Mouse (Mus musculus) embryo, embryonic 10.5 days (tissue): ENCODE measurements around the gene Prex1.

Source experiments
- DNase-seq: peaks from one replicate; pipeline ENCODE4 v3.0.0-alpha.2; 2015; ENCODE audit warnings: low spot score

Gene Prex1

DNA sequence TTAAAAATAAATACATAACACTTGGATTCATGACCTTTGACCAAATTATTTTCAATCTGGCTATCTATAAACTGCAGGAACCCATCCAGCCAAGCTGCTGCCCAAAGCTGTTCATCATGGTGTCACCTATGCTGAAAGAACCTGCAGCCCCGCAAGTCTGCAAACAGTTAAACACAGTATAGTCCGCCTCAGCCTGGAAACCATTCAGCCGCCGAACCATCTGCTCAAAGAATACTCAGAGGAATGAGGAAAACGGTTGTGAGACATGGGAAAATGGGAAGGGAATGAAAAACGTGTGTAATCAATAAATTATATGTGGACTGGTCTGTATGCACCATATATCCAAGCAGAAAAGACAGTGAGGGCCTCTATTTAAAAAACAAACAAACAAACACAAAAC, 13.3 kb upstream of the Prex1 start:
- DNase-seq, result no peak

DNA sequence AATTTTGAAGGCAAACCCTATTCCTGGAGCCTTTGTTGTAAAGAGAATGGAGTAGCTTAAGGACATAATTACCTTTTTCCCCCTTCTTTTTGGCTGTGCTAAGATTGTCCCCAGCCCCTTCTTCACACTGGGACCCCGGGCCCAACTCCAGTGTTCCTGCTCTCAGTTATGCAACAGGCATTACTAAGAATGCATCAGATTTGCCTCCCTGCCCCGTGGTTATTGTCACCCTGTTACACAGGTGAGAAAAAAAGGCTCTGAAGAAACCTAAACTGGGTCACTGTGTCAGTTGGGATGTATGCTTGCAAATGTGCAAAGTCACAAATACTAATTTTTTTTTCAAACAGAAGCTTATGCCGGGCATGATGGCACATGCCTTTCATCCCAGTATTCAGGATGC, 6.8 kb upstream of the Prex1 start:
- DNase-seq, result no peak

DNA sequence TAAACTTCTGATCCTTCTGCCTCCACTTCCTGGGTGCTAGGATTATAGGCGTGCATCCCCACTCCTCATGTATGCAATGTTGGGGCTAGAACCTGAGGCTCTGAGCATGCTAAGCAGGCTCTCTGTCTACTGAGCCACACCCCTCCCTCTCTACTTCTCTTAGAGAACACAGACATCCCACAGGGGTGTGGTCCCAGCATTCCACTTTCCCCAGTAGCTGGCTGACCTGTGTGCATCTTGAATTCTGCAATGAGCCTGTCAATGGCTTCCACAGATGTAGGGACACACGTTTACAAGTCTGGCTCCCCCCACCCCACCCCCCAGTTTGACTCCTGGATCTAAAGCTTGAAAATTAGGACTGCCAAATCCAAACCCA, 6.3 kb upstream of the Prex1 start:
- no peak for DNase-seq

DNA sequence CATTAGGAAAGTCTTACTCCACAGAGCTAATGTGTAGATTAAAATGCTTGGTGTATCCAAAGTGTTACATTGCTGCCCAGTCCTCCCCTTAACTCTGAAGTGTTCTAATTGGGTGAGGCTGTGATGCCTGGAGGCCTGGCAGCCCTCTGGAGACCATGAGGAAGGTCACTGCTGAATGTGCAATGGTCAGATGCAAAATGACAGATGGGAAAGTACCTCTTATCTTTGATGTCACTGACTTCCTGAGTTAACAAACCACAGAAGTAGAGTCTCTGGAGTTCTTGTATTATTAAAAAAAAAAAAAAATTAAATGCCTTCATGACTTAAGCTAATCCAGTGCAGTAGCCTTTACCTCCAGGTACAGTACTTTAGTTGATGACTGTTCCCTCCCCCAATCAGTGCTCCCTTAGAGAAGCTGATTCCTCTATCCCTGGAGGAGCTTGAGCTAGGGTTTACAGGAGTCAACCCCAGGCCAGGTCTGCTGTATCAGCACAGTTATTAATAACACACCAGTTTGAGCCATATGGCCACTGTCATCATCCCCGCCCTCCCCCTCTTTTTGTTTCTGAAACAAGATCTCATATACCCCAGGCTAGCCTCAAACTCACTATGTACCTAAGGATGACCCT, 5.8 kb upstream of the Prex1 start:
- DNase-seq, result no peak

DNA sequence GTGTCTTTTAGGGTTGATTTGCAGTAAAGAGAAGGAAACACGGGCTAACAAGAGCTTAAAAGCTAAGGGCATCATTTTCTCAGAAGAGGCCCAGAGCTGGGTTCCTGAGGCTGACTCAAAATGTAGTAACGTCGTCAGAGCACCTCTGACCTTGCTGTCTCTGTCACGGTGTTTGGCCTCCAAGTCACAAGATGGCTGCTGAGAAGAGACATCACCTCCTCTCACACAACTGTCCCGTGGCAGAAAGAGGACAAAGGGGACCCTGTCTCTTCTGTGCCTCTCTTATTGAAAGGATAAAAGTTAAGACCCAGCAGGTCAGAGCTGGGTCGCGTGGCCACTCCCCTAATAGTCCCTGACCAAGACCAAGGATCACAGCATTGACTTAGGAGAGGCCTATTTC, 2.4 kb upstream of the Prex1 start:
- no peak for DNase-seq

DNA sequence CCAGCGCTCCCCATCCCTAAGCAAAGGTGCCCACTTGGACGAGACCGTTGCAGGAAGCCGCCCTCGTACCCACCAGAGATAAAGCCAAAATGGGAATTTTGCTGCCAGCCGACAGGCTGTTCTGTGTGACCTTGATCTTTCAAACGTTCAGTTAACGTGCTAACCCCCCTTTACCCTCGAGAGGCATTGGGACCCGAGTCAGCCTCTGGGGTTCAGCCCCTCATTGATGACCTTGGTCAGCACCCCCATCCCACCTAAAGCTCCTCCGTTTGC, 731 bp upstream of the Prex1 start:
- DNase-seq, result no peak

DNA sequence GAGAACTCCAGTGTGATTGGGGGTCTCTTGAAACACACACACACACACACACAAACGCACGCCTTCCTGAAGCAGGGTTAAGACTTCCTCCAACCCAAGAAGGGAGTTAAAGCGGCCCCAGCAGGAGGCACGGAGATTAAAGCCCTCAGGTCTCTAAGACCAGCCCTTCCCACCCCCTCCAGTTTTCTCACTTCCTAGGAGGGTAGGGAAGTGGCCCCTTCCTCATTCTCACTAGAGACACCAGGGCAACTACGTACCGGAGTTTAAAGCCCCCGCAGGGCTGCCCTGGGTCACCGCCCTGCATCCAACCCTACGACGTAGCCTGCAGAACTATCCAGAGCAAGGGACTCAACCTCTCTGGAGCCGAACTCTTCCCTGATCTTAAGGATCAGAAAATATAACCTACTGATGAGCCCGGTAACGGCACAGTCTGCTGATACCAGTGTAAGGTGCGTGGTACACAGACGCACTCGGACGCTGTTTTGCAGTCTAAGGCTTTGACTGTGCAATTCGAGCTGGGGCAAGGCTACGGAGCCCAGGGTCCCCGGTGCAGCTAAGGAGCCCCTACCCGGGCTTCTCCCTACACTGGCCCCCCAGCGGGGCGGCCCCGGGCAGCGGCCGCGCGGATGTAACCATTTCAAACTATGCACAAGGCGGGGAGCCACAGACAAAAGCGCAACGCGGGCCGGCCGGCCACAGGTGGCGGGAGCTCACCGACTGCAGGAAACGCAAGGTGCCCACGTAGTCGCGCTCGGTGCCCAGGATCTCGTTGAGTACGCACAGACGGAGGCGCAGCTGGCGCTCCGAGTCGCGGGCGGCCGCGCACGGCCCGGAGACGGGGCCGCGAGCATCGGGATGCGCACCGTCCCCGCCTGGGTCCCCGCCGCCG, 587 bp downstream of the Prex1 start:
- peak; percentile 74 for DNase-seq

DNA sequence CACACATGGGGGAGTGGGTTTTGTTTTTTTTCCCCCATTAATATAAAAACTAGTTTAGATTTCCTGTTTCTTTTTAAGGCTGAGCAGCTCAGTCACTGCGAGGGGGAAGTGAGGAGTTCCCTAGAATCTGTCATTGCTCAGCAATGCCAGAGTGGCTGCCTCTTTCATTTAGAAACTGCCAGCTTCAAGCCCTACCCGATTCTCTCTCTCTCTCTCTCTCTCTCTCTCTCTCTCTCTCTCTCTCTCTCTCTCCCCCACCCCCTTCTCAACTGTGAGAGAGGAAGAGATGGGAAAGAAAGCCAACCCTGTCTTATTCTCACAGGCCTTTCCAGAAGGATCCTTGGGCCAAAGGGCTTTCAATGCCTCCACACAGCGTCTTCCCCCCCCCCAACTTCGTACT, 1.3 kb downstream of the Prex1 start:
- peak; percentile 44 for DNase-seq

DNA sequence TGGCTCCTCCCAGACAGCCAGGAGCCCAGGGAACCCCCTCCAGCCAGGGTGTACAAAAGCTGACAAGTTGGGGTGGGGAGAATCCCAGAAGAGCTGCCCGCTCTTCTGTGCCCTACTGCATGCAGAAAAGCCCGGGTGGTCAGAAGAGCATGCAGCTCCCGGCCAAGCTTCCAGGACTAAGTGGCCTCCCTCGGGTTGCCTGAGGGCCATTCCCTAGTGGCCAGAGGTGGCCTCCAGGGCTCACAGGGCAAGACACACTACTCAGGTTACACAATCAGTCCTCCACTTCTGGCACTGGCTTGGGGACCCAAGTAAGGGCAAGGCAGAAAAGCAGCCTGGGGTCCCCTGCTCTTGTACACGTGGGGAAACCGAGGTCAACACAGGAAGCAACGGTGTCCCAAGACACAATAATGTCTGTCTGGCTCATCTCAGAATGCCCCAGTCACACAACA, 1.9 kb downstream of the Prex1 start:
- peak; percentile 61 for DNase-seq

DNA sequence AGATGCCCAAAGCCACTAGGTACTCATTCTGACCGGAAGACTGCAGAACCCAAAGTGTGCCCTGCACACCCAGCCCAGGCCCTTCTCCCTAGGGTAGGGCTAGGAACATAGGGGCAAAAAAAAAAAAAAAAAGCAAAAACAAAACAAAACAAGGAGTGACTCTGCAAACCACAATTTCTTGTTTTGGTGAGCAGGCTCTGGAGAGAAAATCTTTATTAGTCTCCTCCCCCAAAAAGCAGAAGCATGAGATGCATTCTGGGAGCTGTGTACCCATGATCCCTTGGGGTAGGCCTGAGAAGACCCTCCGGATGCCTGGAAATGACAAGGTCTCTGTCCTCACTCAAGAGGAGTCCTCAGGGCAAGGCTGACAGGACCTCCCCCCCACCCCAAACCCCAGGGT, 3.7 kb downstream of the Prex1 start:
- DNase-seq, result no peak

DNA sequence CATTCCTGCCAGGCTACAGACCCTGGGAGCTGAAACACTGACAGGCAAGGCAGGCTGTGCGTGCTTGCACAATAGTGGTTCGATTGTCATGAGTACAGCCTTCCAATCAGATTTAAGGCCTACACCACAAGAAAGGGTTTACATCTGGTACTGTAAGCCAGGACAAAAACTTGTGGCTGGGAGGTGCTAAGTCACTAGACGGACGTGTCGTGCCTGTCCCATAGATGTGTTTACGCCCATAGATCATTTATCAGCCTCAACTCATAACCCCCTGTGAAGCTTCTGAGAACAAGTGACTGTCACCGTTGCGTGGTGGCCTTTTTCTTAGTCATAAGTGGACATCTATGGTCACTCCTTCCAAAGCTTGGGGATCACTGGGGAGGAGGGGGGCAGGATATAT, 5.3 kb downstream of the Prex1 start:
- DNase-seq, result no peak

DNA sequence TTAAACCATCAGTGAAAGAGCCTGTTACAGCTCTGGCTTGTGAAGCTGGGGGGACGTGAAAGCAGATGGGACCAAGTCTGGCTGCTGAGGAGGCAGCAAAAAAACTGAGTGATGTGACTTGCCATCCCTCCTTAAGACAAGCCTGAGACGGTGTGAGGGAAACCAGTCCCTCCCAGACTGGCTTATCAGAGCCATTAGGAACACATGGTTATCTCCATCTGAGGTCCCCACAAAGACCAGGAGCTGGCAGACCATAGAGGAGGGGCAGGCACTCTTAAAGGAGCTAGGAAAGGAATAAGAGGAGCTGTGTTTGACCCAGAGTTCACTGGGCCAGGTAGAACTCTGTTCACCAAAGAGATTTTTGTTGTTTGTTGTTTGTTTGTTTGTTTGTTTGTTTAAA, 7.1 kb downstream of the Prex1 start:
- DNase-seq, result no peak

DNA sequence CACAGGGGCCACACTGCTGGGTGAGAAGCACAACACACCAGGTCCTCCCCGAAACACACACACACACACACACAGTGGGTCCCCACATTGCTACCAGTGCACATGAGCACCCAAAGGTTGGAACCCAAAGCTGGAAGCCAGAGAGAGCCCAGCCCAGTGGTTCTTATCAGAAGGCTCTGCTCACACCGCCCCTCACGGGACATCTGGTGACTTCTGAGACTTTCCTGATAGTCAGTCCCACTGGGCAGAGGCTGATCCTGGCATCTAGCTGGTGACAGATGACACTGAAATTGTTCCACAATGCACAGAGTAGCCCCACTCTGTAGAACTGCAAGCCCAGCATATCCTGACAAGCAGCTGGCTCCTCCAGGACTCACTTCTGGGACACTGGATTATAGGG, 10.1 kb downstream of the Prex1 start:
- no peak for DNase-seq

DNA sequence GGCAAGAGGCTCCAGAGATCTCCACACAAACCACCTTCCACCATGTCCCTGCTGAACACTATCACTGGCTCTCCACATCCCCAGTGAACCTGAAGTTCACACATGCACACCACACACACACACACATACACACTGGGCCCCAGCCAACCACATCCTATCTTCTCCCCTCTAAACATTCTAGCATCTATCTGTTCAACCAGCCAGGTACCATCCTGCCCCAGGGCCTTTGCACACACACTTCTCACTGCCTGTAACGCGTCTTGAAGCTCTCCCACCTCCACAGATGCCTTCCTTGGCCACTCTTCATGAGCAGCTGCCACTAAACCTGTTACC, 11.6 kb downstream of the Prex1 start:
- no peak for DNase-seq

DNA sequence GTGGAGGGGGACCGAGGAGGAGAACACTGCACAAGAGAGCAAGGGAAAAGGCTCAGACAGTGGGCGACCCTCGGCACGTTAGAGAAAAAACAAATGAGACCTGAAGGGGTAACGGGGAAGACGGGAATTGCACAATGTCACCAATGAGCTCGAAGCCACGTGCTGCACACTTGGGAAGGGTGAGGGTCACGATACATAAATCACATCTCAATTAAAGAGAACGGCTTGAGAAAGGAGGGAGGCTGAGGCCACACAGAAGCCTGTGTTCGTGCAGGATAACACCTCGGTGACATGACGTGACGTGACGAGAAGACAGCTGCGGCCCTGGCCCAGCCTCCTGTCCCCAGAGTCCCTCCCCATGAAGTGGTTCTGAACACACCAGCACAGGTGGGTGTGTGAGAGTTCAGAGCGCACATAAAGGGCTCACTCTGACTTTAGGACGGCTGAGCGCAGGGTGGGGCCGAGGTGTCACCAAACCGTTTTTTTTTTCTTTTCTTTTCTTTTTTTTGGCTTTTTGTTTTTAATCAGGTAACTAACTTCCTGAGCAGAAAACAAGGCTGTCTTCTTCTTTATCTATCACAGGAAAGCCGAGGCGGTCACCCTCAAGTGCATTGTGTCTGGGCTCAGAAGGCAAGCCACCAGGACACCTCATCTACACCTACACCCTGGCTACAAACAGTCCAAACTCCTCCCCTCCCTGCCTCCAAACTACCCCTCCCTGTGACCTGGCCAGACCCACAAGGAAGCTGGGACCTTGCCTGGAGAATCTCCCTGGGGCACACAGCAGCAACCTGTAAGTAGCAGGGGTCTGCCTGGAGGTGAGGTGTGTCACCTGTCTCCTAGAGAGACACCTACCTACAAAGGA, 12.2 kb downstream of the Prex1 start:
- DNase-seq, result peak; percentile 55

DNA sequence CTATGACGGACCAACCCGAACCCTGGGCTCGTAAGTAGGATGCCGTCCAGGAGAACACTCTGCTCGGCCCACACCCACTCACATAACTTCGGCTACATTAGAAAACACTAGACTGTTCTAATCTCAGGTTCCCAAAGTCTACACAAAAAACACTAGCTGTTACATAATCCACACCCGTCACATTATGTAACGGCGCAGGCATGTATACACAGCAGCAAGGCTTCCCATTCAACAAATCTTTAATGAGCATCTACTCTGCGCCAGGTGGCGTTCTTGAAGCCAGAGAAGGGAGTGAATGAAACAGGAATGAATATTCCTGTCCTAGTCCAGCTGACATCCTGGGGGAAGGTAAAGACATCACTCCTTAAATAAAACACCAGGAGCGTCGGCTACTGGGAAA, 12.9 kb downstream of the Prex1 start:
- no peak for DNase-seq

DNA sequence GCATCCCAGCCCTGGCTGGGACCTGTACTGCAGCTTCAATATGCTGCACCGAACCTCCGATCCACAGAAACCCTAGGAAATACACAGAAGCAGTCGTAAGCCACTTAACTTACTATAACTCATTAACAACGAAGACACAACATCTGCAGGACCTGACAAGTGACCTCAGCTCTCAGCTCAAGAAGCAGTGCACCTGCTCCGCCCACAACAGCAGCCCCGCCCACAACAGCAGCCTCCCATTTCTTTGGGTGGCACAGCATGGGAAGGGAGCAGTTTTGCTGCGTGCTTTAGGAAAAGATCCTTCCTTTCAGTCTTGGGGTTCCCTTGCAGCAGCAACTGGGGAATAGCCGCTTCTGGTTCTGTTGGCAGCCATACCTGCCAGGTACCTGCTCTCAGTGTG, 13.5 kb downstream of the Prex1 start:
- no peak for DNase-seq

DNA sequence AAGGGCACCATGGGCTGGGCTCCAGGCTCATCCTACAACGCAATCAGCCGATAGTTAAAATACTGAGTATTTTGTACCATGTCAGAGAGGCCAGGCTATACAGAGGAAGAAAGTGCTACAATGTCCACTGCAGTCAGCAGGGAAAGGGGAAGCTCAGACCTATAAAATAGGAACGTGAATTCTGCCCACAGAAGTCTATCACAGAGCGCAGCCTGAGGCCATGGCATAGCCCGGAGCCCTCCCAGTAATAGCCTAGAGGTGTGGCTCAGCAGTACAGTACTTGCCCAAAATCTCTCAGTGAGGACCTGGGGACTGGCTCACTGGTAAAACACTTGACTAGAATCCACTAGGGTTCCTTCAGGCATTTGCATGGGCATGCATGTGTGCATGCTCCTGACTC, 14.1 kb downstream of the Prex1 start:
- no peak for DNase-seq

DNA sequence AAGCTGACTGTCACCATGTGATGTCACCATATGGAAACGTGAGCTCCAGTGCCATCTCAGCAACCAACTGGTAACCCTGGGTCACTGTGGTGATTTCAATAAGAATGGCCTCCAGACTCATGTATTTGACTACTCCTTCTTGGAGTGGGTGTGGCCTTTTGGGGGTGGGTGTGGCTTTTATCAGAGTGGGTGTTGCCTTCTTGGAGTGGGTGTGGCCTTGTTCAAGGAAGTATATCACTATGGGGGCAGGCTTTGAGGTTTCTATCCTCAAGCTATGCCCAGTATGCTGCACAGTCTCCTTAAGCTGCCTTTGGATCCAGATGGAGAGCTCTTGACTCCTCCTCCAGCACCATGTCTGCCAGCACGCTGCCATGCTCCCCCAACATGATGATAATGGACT, 19.0 kb downstream of the Prex1 start:
- no peak for DNase-seq

DNA sequence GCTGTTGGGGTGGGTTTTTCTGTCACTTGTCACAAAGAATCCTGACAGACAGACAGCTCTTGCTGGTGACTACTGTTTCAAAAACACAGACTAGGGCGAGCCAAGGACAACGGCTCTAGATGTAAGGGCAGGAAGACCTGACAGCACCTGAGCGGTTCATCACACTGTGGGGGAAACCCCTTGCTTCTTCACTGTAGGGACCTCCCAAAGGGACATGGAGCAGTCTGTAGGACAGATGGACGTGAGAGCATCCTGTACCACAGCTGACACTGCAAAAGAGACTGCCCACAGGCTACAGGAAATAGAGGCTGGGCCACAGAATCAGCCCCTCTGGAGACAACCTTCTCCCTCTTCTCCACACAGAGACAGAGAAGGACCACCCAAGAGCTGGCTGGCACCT, 20.2 kb downstream of the Prex1 start:
- DNase-seq, result no peak

DNA sequence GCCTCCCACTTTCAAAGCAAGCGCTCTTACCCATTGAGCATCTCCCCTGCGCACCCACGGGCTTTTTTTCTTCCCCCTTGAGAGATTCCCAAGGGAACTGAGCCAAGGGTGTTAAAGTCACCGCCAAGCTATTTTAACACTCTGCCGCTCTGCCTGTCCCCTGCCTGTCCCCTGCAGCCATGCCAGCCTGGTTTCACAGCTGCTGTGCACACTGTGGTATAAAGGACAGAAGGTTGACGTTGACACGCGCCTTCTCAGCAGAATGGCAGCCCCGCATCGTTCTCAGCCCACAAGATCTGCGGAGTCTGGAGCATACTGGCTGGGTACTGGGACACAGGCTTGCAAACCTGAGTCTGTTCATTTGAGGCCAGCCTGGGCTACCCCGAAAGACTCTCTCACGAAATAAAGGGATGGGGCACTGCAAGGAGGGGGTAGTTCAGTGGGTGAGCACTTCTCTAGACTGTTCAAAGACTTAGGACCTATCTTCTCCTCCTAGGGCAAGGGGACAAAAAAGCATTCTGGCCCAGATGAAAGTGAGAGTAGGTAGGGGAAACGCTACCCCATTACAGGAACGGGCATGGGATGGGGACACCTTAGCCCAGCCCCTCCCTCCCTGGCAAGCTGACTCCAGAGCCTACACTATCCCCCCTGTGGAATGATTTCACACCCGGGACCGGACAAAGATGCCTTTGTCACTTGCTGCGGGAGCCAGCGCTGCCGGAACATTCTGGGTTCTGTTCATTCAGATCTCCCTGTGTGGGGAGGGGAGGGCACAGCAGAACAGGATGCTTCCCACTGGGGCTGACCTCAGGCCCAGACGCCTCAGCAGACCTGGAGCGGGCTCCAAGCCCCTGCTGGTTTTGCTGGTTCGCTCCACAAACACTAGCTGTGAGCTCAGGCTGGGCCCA, 21.8 kb downstream of the Prex1 start:
- no peak for DNase-seq

DNA sequence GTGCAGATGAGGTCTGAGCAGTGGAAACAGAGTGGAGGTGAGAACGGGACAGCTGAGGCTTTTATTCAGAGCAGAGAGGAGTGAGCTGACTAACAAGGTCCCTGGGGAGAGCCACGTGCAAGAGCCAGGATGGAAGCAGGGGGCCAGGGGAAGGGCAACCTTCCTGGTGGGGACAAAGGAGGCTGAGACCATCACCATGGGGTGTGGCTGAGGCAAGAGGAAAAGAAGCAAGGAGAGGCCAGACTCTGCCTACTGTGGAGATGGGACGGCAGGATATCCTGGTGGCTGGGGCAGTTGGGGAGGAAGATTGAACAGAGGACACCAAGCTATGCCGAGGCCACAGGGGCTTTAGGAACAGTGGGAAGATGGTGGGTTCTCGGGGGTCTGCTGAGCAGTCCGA, 26.7 kb downstream of the Prex1 start:
- no peak for DNase-seq
